Mouse (Mus musculus): ENCODE data around the gene Olfr122. TPM values are rescaled to one million over a fixed set of nuclear protein-coding genes. Genes with fewer than 3 reads are reported as not detected.

Olfr122 gene
- not detected in 2 replicates for polyA plus RNA-seq (2012; ENCODE audit: low replicate concordance)

GRCm38 (mm10) chr17:37768307-37768706 is at the start of gene Olfr122:
TSS of gene Olfr122 (plus strand) at chr17:37768607.

GRCm38 (mm10) chr17:37721508-37721907 is 46.9 kb upstream of the Olfr122 start, which contains the start of gene Olfr120:
TSS of gene Olfr120 (plus strand) at chr17:37721808.

GRCm38 (mm10) chr17:37793229-37793628 is 24.8 kb downstream of the Olfr122 start, which contains the start of gene Olfr123:
TSS of gene Olfr123 (plus strand) at chr17:37793529.

GRCm38 (mm10) chr17:37799588-37799987 is 31.2 kb downstream of the Olfr122 start, which contains the start of gene Olfr124:
TSS of gene Olfr124 (plus strand) at chr17:37799888.

Other genes starting within 250 kb of the Olfr122 start
- not detected in 2 replicates for gene Olfr112, start 199.2 kb upstream of the Olfr122 start, polyA plus RNA-seq (2012; ENCODE audit: low replicate concordance)
- gene Olfr113, start 190.9 kb upstream of the Olfr122 start, polyA plus RNA-seq (2012; ENCODE audit: low replicate concordance): not detected in 2 replicates
- gene Olfr114, start 175.9 kb upstream of the Olfr122 start, polyA plus RNA-seq (2012; ENCODE audit: low replicate concordance): 0.18 TPM in 1 of 2 replicates, not detected in the other
- not detected in 2 replicates for gene Olfr115, start 141.5 kb upstream of the Olfr122 start, polyA plus RNA-seq (2012; ENCODE audit: low replicate concordance)
- gene Olfr116, start 141.4 kb upstream of the Olfr122 start, polyA plus RNA-seq (2012; ENCODE audit: low replicate concordance): not detected in 2 replicates
- not detected in 2 replicates for gene Olfr117, start 104.8 kb upstream of the Olfr122 start, polyA plus RNA-seq (2012; ENCODE audit: low replicate concordance)
- gene Olfr118, start 101.6 kb upstream of the Olfr122 start, polyA plus RNA-seq (2012; ENCODE audit: low replicate concordance): 0.19 TPM in 1 of 2 replicates, not detected in the other
- not detected in 2 replicates for gene Olfr119, start 72.0 kb upstream of the Olfr122 start, polyA plus RNA-seq (2012; ENCODE audit: low replicate concordance)
- gene Olfr120, start 46.8 kb upstream of the Olfr122 start, polyA plus RNA-seq (2012; ENCODE audit: low replicate concordance): not detected in 2 replicates
- not detected in 2 replicates for gene Olfr121, start 19.8 kb upstream of the Olfr122 start, polyA plus RNA-seq (2012; ENCODE audit: low replicate concordance)
- gene Olfr123, start 24.9 kb downstream of the Olfr122 start, polyA plus RNA-seq (2012; ENCODE audit: low replicate concordance): not detected in 2 replicates
- not detected in 2 replicates for gene Olfr124, start 31.3 kb downstream of the Olfr122 start, polyA plus RNA-seq (2012; ENCODE audit: low replicate concordance)
- gene Olfr125, start 64.3 kb downstream of the Olfr122 start, polyA plus RNA-seq (2012; ENCODE audit: low replicate concordance): not detected in 2 replicates
- gene Olfr126, start 78.9 kb downstream of the Olfr122 start, polyA plus RNA-seq (2012; ENCODE audit: low replicate concordance): not detected in 2 replicates
- gene Olfr127, start 131.8 kb downstream of the Olfr122 start, polyA plus RNA-seq (2012; ENCODE audit: low replicate concordance): not detected in 2 replicates
- gene Olfr128, start 151.9 kb downstream of the Olfr122 start, polyA plus RNA-seq (2012; ENCODE audit: low replicate concordance): not detected in 2 replicates
- not detected in 2 replicates for gene Olfr761, start 184.5 kb downstream of the Olfr122 start, polyA plus RNA-seq (2012; ENCODE audit: low replicate concordance)